ENCODE assay signal across 23 mouse cellular contexts in genomic region chr7:72096433-72096832, GRCm38 (mm10).
DNase-seq lines count a peak whose midpoint lies in the region; ATAC-seq and TF ChIP-seq lines count a peak whose summit lies in the region.
"Had no signal": no experiment of that assay in that cellular context is flagged by ENCODE, and none has a peak within 500 bp of the region (broad histone marks: within the 10 kb centered on the region; RNA-seq: fewer than 3 reads in every experiment).

No protein-coding gene starts in this region.

- no peak overlapping the region for H3K4me2 ChIP-seq in kidney, embryonic 14.5 days (replicated peaks; ENCODE audit: low read depth, low read length)
- H3K4me2 ChIP-seq in intestine, embryonic 15.5 days (replicated peaks) = no peak overlapping the region
- H3K4me2 ChIP-seq: embryonic facial prominence, embryonic 13.5 days; forebrain, embryonic 12.5 days; heart, embryonic 12.5 days; hindbrain, embryonic 13.5 days; limb, embryonic 15.5 days; lung, embryonic 14.5 days had no signal

- 64% methylated on average over 3 of the region's 3 CpGs for WGBS in kidney, embryonic 14.5 days
- 67% methylated on average over 3 of the region's 3 CpGs for WGBS in kidney, adult 2 months
- WGBS in limb, embryonic 10.5 days = 75% methylated on average over 3 of the region's 3 CpGs
- 82% methylated on average over 3 of the region's 3 CpGs for WGBS in intestine, embryonic 15.5 days

- H3K4me1 ChIP-seq in kidney, embryonic 14.5 days (ENCODE audit: control insufficient read depth, insufficient read depth, low read length) = no peaks in the 10 kb centered on the region
- no peaks in the 10 kb centered on the region for H3K4me1 ChIP-seq in kidney, adult 2 months (ENCODE audit: control insufficient read depth, insufficient read depth, low read length)
- peaks cover 10% of the 10 kb centered on the region for H3K4me1 ChIP-seq in limb, embryonic 10.5 days
- no peaks in the 10 kb centered on the region for H3K4me1 ChIP-seq in intestine, embryonic 15.5 days (replicated peaks)
- H3K4me1 ChIP-seq: embryonic facial prominence, embryonic 13.5 days; forebrain, embryonic 12.5 days; heart, embryonic 12.5 days; hindbrain, embryonic 13.5 days; limb, embryonic 15.5 days had no signal

- no peaks in the 10 kb centered on the region for H3K9me3 ChIP-seq in kidney, embryonic 14.5 days (ENCODE audit: control insufficient read depth, low read length)
- H3K9me3 ChIP-seq in limb, embryonic 10.5 days (replicated peaks) = no peaks in the 10 kb centered on the region
- H3K9me3 ChIP-seq in intestine, embryonic 15.5 days = no peaks in the 10 kb centered on the region
- H3K9me3 ChIP-seq: embryonic facial prominence, embryonic 13.5 days; forebrain, embryonic 12.5 days; heart, embryonic 12.5 days; hindbrain, embryonic 13.5 days; limb, embryonic 15.5 days had no signal

- no peak for TF ChIP-seq POLR2A in kidney, adult 2 months (IDR thresholded peaks at IDR 0.05; ENCODE audit: low read depth, low read length)

- no peak for DNase-seq in kidney, adult 2 months
- peak; percentile 29 for DNase-seq in embryo, embryonic 10.5 days (ENCODE audit: low spot score)
- DNase-seq in limb, embryonic 10.5 days (ENCODE audit: low spot score) = peak; percentile 45
- peak; percentile 42 for DNase-seq in mesoderm, embryonic 11.5 days (ENCODE audit: low read depth, low spot score)
- no peak for DNase-seq in T-cell, adult 2 months (ENCODE audit: low spot score)
- DNase-seq: adrenal gland, postnatal 36 days; cerebellum, adult 9-10 months; gastrocnemius, postnatal 14 days; heart, adult 18-20 months; lung, embryonic 14.5 days; lung, postnatal 36 days; right cerebral cortex, postnatal 25 days had no signal

- H3K4me3 ChIP-seq in kidney, embryonic 14.5 days (ENCODE audit: low read length) = no peak overlapping the region
- no peak overlapping the region for H3K4me3 ChIP-seq in kidney, adult 2 months (ENCODE audit: insufficient read depth, low read depth, low read length)
- no peak overlapping the region for H3K4me3 ChIP-seq in limb, embryonic 10.5 days
- H3K4me3 ChIP-seq in intestine, embryonic 15.5 days (replicated peaks) = no peak overlapping the region
- H3K4me3 ChIP-seq: embryonic facial prominence, embryonic 13.5 days; erythroblast, embryonic 14.5 days; forebrain, embryonic 12.5 days; heart, embryonic 12.5 days; hindbrain, embryonic 13.5 days; left cerebral cortex, adult 2 months; limb, embryonic 15.5 days had no signal

- no peaks in the 10 kb centered on the region for H3K27me3 ChIP-seq in kidney, embryonic 14.5 days (ENCODE audit: control insufficient read depth, insufficient read depth, low read length)
- H3K27me3 ChIP-seq in kidney, adult 2 months (replicated peaks; ENCODE audit: control insufficient read depth, insufficient read depth, low read length) = no peaks in the 10 kb centered on the region
- H3K27me3 ChIP-seq in limb, embryonic 10.5 days (ENCODE audit: low read depth, poor library complexity, severe bottlenecking) = peaks cover 6% of the 10 kb centered on the region; the same call in 1 of the 2 replicates
- H3K27me3 ChIP-seq in intestine, embryonic 15.5 days (replicated peaks) = no peaks in the 10 kb centered on the region
- H3K27me3 ChIP-seq: embryonic facial prominence, embryonic 13.5 days; forebrain, embryonic 12.5 days; heart, embryonic 12.5 days; hindbrain, embryonic 13.5 days; limb, embryonic 15.5 days had no signal

- no peak overlapping the region for H3K9ac ChIP-seq in kidney, embryonic 14.5 days (ENCODE audit: low read depth, low read length)
- no peak overlapping the region for H3K9ac ChIP-seq in intestine, embryonic 15.5 days
- H3K9ac ChIP-seq: embryonic facial prominence, embryonic 13.5 days; forebrain, embryonic 12.5 days; heart, embryonic 12.5 days; hindbrain, embryonic 13.5 days; limb, embryonic 15.5 days; liver, embryonic 14.5 days; lung, embryonic 14.5 days had no signal

- H3K27ac ChIP-seq in kidney, embryonic 14.5 days (ENCODE audit: low read depth, low read length) = no peak overlapping the region
- no peak overlapping the region for H3K27ac ChIP-seq in kidney, adult 2 months (ENCODE audit: insufficient read depth, low read depth, low read length)
- H3K27ac ChIP-seq in limb, embryonic 10.5 days = peak overlapping the region; percentile 76
- no peak overlapping the region for H3K27ac ChIP-seq in intestine, embryonic 15.5 days
- H3K27ac ChIP-seq: embryonic facial prominence, embryonic 13.5 days; forebrain, embryonic 12.5 days; hindbrain, embryonic 13.5 days; kidney, postnatal 0 days; left cerebral cortex, adult 2 months; limb, embryonic 15.5 days; liver, embryonic 14.5 days had no signal

- no peak for TF ChIP-seq CTCF in kidney, adult 2 months (conservative IDR thresholded peaks at IDR 0.05; ENCODE audit: insufficient read depth, insufficient read length, low read depth, low read length)

- H3K36me3 ChIP-seq in kidney, embryonic 14.5 days (ENCODE audit: control insufficient read depth, insufficient read depth, low read length) = no peaks in the 10 kb centered on the region
- no peaks in the 10 kb centered on the region for H3K36me3 ChIP-seq in kidney, adult 2 months (ENCODE audit: control insufficient read depth, insufficient read depth, low read length)
- H3K36me3 ChIP-seq in limb, embryonic 10.5 days = no peaks in the 10 kb centered on the region
- no peaks in the 10 kb centered on the region for H3K36me3 ChIP-seq in intestine, embryonic 15.5 days
- H3K36me3 ChIP-seq: embryonic facial prominence, embryonic 13.5 days; forebrain, embryonic 12.5 days; heart, embryonic 12.5 days; hindbrain, embryonic 13.5 days; limb, embryonic 15.5 days had no signal

- ATAC-seq in kidney, embryonic 14.5 days (ENCODE audit: low FRiP score, low TSS enrichment) = 0 out of 2 replicates have a peak, but pooled peaks have one; percentile 32
- ATAC-seq in intestine, embryonic 15.5 days = no peak

Comparison
In these comparisons a context has a peak if more than half of its experiments do, and no peak if none do; other contexts are left out.
1. DNase-seq: peak in embryo, embryonic 10.5 days (single experiment), limb, embryonic 10.5 days (single experiment) and mesoderm, embryonic 11.5 days (single experiment); none in kidney, adult 2 months (single experiment) and T-cell, adult 2 months (single experiment).